Mouse (Mus musculus) cerebellum, adult 11 months (tissue): ENCODE measurements at regions not wholly inside any gene's neighbourhood (a gene's known extent, or its start where the extent isn't known, plus 50 kb on each side); places are given as distances from the start of the nearest gene placed in this dataset.
"Not testable (repeated sequence)": the region's sequence is repeated elsewhere in the genome, so short reads cannot be mapped to it uniquely, and the experiment has no call there.

ENCODE experiments used
- DNase-seq: peaks from one replicate; pipeline ENCODE4 v3.0.0; 2022

DNA sequence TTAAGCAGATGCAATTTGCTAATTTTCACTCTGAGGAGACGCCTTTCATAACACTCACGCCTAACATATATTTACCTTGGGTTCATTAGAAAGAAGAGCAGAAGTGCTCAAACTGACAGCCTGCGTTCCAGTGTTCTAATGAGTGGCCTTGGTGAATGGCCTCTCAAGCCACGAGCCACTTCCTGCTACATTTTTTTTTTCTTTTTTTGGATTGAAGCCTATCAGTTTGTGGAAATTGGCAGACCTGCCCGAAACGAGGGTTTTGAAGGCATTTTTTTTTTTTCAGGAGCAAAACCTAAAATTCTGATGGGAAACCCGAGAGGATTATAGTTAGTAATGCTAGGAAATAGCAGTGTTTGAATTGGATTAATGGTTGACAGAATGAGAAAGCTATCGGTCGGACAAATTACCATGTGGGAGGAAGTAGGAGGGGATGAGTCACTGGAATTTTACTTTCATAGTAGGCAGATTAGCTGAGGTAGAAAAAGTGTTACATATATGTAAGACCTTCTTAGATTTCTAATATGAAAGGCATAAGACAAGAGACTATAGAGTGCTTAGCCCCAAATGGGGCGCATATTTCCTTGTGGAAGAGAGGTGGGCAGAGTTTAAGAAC lies 113.7 kb upstream of the Cwc22 start:
- DNase-seq = no peak

DNA sequence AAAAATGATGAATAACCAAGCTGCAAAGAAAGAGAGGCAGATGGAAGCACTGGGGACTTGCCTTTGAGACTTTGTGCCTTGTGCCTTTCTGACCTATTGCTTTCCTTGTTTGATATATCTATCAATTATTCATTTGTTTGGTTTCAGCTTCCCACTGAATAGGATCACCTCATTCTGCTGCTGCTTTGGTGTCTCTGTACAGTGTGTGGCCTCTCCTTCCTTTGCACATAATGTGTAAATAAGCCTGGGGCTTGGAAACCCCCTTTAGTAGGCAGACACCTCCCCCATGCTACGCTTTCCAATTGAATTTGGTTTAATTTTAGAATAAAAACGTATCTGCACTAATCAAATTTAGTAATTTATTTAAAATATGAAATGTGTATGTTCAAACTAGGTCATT lies 112.8 kb upstream of the Cwc22 start:
- no peak for DNase-seq

DNA sequence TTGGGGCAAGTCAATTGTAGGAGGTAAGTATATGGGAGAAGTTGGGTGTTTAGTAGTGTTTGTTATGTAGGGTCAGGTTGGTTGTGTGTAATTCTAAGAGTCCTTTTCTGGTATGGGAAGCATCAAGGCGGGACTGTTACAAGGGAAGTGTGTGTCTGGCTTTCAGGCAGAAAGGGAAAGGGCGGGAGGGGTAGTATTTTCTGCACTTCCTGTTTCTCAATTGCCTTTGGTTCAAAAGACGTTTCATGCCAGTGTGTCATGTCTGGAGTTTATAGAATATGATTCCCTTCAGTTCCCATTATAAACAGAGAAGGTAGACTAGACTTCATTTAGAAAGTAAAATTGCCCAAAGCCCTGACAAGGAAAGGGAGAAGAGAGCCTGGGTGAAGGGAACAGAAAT lies 107.7 kb upstream of the Cwc22 start:
- DNase-seq = no peak

DNA sequence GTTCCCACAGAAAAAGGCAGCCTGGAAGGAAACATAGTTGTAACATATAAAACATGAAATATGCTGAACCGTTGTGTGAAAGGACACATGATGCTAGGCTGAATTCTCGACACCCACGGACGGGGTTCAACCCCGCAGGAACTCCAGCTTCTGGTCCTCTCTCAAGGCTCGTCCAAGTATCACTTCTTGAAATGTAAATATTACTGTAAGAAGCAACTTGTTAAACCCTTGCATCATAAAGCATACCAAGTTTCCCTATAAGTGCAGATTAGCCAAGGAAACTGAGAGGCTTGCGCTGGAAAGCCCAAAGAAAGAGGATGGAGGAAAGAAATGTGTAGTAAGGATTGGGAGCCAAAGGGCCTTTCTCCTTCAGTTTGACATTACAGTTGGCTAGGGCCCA lies 104.4 kb upstream of the Cwc22 start:
- DNase-seq = no peak

DNA sequence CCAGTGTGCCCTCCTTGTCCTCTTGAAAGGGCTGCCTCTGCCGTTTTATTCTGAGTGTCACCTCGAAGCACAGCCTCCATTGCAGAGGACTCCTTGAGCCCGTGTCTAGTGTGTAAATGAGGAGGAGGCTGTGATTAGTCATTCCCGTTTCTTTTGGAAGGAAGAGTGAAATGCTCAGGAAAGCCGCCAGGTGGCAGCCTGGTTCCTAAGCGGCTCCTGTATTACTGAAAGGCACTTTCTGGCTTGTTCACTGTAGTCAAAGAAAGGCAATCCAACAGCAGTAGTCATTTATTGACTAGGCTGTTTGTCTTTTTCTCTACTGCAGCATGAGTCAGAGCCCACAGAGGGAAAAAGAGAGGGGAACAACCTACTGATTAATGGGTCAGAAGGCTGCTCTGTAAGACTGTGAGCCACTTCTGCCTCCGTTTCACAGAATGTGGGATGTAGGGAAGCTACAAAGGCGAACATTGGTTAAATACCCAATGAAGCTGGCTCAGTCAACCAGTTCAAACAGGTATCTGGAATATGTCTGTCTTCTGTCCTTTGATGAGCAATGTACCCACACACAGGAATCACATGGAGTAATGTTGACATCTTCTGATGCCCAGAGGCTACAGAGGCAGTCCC lies 103.2 kb upstream of the Cwc22 start:
- DNase-seq = peak; percentile 83

DNA sequence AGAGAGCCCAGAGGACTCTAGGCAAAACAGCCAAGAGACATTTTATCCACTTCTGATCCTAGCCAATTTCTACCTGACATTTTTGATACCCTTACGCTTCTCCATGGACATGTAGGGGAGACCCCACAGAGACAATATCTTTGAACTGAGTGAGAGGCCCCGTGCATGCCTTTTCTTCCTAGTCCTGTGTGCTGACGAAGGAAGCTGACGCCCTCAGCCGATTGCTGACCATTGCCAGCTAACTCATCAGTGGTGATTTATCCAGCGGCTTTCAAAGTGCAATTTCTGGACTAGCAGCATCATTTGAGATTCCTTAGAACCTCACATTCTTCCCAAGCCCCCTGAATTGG lies 102.5 kb upstream of the Cwc22 start:
- peak; percentile 34 for DNase-seq

DNA sequence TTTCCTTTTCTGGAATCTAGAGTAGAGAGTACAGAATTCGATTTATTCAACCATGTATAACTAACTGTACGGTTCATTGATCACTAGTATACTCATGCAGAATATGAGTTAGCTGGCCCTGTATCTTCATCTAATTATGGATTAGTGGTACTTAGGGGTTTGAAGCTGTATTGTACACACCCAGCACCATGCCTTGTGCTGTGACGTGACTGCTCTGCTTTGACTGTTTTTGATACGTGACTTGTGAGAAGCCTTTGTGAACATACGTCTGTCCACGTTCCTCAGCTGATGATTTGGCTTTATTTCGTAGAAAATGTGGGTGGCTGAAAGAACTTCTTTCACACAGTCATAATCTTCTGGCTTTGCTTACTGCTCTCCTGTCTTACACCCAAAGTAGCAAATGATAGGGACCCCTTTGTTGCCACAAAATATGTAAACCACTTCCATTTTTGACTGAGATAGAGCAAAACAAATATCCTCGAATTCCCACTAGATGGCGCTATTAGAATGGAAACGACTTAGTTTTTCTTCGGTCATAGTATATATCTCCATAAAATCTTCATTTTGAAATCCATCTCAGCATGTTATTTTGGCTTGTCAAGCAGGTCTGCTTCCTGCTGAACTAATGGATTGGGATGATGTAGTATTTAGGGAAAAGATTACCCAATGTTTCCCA lies 102.0 kb upstream of the Cwc22 start:
- DNase-seq = peak; percentile 12

DNA sequence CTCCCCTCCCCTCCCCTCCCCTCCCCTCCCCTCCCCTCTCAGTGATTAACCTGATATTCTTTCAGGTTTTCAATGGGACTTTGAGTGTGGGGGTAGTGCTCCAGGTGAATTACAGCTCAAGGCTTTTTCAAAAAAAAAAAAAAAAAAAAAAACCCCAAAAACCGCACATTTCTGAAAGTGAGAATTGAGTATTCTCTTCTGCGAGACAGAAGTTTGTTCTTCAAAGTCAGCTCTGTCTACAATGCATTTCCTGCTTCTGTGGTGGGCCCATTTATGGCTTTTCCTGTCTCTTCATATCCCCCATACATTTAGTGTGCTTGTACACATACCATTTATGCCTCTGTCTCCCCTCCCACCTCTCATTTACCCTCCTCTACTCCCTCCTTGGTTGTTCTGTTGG lies 81.1 kb upstream of the Cwc22 start:
- no peak for DNase-seq

DNA sequence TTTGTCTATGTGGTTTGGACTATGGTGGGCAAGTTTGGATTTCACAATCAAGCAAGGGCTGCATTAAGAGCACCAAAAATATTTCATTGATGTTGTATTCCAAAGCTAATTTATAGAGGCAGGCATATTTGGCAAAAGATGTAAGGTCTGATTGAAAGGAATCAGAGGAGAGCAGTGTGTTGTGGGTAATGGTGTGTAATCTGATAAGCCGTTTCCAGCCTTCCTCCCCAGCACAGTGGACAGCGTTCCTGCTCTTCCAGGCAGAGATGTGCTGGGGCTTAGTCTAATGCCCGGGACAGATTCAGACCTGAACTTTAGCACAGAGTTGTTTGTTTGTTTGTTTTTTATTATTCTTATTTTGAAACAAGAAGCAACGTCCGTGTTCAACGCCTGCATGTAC lies 80.6 kb upstream of the Cwc22 start:
- no peak for DNase-seq

DNA sequence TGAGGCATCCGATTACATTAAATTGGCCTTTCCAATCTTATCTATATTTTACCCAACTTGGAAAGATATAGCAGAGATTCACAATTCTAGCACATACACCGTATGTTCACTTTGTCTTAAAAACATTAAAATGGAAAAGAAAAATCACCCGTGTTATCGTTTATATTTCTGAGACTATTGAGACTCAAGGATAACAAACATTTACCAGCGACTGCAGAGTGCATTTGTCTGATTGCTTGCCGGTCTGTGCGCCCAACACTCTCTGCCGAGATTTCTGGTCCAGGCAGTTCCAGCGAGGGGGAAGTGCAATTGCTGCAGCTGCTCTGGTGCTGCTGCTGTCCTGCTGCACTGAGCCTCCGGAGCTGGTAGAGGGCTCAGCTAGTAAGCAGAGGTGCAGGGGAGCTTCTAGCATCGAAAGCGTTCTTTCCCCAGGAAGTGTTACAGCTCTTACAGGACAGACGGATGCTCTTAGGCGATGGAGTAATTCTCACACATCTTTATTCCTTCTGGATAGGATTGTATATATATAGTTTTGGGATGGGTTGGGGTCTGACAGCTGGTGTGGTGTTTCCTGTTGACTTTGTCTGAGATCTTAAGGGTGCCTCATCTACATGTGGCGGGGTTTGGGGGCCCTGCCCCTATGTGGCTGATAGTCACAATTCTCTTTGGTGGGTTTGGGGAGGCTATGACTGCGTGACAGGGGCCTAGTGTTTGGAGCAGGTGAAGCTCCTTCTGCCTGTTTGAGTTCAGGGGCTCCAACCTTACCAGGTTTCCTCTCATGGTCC lies 79.7 kb upstream of the Cwc22 start:
- no peak for DNase-seq

DNA sequence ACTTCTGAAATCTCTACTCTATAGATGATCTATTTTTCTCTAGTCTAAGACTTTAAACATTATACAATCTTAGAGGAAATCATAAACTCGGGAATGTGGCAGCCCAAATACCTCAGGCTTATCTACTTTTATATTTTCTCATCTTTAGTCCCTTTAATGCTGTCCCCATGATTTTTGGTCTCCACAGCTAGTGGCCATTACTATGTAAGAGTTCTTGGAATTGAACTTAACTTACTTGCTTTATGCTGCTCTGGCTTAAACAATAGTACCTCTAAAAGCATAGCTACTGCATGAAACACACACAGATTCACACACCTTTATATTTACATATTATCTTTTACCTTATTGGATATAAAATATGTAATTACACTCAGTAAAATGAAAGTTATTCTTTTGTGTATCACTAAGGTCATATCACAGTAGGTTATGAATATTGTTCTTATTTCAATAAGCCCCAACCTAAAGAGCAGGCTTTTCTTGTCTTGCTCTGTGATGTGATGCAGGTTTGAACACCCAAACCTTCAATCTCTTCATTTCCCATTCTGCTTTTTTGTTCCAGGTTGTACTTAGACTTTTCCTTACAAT lies 78.9 kb upstream of the Cwc22 start:
- DNase-seq = no peak

DNA sequence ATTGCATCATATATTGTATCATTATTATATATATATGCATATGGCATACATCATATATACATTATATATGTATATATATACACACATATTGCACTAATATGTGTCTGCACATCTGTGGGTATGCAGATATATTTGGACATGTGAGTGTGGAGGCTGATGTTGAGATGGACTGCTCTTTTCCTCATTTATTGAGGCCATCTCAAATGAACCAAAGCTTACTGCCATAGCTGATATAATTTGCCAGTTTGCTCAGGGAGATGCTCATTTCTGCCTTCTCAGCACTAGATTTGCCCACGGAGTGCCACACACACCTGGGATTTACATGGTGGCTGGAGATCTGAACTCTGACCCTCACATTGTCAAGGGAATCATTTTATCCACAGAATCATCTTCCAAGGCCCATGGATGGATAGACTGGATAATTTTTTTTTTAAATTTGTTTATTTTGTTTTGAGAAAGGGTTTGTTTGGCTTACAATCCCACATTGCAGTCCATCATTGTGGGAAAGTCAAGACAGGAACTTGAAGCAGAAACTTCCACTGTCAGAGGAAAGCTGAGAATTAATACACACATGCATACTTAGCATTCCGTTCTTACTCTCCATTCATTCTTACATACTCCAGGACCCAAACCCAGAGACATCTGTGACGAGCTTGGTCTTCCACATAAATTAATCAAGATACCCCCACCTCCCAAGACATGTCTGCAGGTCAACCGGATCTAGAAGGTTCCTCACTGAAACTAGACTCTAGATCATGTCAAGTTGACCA lies 77.9 kb upstream of the Cwc22 start:
- no peak for DNase-seq

DNA sequence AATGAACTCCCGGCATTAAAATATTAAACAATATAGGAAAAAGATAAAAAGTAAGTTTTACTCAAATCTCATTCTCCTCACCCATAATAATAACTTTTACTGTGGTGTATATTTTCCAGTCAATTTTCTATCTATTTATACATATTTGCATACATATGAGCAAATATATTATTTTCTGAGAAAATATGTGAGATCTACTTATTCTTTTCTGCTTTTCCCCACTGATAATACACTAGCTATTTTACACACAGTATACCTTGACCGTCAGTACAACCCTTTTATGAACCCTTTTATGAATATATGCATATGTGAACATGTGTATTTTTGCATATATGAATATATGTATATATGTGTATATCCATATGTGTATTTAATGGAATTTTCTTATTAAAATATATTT lies 77.2 kb upstream of the Cwc22 start:
- DNase-seq = no peak

DNA sequence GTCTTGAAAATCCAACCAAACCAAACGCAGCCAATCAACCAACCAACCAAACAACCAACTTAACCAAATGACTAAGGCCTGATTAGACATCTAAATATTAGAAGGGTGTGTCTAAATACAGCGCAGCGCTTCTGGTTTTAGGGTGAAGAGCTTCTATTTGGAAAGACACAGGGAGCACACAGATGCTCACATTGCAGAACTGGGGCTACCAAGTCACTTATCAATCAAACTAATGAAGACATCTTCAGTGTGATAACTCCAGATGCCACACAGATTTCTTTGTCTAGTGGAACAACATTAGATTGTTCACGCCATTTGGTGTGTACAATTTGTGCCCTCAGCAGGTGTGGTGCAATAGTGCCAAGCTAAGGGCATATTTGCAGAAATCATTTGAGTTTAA lies 76.6 kb upstream of the Cwc22 start:
- DNase-seq = no peak

DNA sequence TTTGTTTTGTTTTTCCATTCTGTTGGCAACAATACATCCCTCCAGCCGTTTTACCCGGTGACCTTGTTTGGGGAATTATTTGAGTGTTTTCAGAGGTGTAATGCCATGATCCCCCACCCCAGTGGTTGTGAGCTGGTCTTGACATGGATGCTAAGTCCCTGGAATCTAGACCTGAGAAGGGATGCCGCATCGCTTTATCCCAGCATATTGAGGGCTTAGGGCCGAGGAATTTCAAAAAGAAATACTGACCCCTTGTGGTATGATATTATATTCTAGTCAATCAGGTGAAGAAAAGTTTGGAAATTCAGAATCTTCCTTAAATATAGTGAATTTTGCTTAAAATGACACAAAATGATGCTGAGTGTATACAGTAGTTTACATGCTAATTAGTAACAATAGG lies 75.7 kb upstream of the Cwc22 start:
- peak; percentile 16 for DNase-seq

DNA sequence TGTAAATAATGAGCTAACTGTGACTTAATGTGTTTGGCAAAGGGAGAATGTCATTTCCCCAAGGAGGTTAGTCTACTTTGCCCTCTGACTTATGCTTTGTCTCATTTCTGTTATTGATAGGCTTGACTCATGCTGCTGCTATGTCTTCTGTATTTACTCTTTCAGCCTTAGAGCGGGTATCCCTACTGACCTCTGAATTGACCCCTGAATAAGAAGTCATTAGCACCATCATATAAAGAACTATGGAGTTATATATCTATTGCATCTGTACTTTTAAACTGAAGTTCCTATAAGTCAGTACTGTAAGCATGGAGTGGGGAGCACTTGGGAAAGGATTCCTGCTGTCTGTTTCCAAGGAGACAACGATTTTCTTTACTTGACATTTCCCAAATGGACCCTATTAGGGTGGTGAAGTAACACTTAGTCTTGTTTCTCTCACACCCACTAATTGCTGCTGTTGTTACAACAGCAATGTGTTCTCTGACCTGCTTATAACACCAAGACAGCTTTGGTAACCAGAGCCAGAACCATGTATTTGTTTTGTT lies 75.3 kb upstream of the Cwc22 start:
- DNase-seq = no peak

DNA sequence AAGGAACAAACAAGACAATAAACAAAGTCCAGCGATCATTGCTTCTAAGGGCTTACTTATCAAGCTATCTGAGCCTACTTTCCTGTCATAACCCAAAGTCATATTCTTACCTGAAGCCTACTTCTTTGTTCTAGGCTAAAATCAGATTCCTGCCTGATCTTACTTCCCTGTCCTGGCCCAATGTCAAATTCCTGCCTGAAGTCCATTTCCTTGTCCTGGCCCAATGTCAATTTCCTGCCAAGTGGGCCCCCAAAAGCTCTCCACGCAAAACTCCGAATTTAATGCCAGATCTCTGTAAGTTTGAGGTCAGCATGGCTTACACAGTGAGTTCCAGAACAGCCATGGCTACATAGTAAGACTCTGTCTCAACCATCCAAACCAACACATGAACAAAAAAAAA lies 74.3 kb upstream of the Cwc22 start:
- DNase-seq = no peak

DNA sequence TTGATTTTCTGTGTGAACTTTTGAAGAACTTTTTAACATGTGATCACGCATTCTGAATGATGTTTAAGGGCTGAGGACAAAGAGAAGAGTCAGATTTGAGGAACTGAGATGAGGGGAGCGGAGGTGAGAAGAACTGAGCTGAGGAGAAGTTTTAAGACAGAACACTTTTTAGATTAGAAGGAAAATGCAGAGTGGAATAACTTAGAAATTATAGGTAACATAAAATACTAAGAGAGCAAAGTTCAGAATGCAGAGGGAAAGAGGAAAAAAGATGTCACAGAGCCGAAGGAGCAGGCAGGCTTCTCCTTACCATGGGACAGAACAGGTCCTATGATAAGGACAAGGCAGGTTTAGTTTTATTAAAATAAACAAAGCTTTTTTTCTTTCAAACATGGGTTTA lies 73.7 kb upstream of the Cwc22 start:
- no peak for DNase-seq

DNA sequence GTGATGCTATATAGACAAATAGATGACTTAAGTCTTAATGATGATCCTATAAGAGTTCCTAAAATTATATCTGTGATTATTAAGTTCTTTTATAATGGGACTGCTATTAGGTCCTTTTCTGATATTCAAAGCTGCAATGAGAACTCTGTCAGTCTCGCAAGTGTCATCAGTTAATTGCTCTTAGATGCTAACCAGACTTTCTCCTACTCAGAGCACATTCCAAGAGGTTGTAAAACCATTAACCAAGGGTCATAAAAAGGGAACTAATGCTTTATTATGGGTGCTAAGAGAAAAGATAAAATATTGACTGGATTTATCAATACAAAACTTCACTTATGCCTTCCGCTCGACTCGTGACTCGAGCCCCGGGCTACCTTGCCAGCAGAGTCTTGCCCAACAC lies 66.3 kb upstream of the Cwc22 start:
- DNase-seq = not testable (repeated sequence)

DNA sequence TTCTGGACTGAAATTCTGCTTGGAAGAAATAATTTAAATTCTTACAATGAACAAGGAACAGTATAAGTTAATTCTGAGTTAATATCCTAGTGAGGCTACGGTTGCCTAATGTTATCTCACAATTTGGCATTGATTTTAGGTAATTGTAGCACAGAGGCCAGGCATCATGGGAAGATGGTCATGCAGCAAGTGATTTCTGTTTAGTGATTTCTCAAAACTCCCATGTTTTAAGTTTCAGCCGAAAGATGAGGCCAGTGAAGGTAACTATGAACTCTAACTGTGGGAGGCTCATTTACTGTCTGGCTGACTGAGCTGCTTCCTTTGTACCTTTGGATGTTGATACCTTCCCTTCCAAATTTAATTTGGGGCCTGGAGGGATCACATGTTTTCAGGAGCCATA lies 65.6 kb upstream of the Cwc22 start:
- DNase-seq = no peak

DNA sequence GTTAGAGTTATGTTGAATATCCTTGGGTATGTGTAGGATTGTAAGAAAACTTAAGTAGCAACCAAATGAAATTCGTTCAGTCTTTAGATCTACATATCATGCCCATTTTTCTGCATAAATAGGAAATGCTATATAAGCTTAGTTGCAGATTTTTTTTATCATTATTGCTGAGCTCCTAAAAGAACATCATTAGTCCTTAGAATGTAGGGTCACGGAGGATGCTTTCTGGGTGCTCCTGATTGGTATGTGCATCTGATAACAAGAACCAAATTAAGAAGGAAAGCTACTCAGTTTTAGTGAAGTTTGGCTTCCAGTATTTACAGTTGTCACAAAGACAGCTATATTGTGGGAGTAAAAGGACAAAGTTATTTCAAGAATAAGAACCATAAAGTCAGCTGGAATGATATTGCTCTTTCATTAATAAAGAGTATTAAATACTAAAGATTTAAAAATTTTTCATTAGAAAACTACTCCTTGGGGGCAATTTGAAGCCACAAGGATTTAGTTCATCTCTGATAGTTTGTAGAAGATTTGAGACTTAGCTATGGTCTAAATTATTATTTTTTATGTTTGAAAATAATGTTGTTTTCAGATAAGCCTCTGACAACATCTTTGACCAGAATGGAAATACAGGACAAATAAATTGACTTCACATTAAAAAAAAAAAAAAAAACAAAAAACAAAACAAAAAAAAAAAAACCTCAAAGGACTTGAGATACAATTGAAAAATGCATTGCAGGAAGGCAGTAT lies 65.1 kb upstream of the Cwc22 start:
- DNase-seq = no peak
